Comparison of ENCODE assay signal across 8 mouse cellular contexts in the genomic region with DNA sequence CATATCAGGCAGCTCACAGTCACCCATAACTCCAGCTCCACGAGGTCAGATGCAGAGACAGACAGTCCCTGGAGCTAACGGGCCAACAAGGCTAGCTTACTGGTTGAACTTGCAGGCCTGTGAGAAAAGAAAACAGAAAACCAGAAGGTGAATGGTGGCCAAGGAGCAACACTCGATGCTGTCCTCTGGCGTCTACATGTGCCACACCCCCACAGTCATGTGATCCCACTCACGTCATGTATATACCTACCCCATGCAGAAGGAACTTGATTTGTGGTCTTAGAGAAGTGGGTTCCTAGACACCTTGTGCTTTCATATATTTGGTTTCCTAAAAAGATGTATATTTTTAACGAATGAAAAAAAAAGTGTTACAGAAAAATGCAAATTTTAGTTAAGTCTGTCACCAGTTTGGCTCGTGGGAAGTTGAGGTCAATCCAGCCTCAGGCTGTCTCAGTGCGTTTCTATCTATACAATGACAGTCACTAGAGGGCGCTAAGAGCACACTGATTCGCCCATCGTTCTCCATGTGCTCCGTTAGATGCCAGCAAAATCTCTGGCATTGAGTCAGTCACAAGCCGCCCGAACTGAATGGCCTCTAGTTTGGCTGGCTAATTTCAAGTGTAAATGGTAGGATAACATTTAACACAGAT. TPM values are rescaled to one million over a fixed set of nuclear protein-coding genes. Genes with fewer than 3 reads are reported as not detected.
A peak's percentile ranks its signal among the peaks of the same experiment; 100 is the strongest.
DNase-seq lines count a peak whose midpoint lies in the region; ATAC-seq lines count a peak whose summit lies in the region.

No protein-coding gene starts in this region.

- H3K27ac ChIP-seq in hindbrain, embryonic 15.5 days (replicated peaks): no peak overlapping the region

- ATAC-seq in hindbrain, embryonic 15.5 days (ENCODE audit: low FRiP score, low read depth): peak; percentile 91

- WGBS in hindbrain, embryonic 15.5 days: 13% methylated on average over 14 of the region's 14 CpGs

- H3K4me2 ChIP-seq in hindbrain, embryonic 15.5 days: peak overlapping the region; percentile 42

- H3K4me3 ChIP-seq in hindbrain, embryonic 15.5 days: no peak overlapping the region

- no peaks in the 10 kb centered on the region for H3K9me3 ChIP-seq in hindbrain, embryonic 15.5 days

- H3K9ac ChIP-seq in hindbrain, embryonic 15.5 days: peak overlapping the region; percentile 19; the same call in 1 of the 2 replicates

- H3K27me3 ChIP-seq in hindbrain, embryonic 15.5 days: peaks cover 24% of the 10 kb centered on the region

- H3K36me3 ChIP-seq in hindbrain, embryonic 15.5 days: no peaks in the 10 kb centered on the region

- peaks cover 16% of the 10 kb centered on the region for H3K4me1 ChIP-seq in hindbrain, embryonic 15.5 days (replicated peaks)

- peak; percentile 79 to 92 for DNase-seq in adrenal gland, adult (ENCODE audit: inconsistent age in 2 of 2, low spot score in 1 of 2)
- no peak for DNase-seq in adrenal gland, postnatal 4 days (ENCODE audit: low spot score in 2 of 2)
- peak; percentile 91 to 93 for DNase-seq in cerebellum, postnatal 14 days
- peak; percentile 71 to 88 for DNase-seq in frontal cortex, postnatal 36 days (ENCODE audit: low spot score in 2 of 2)
- DNase-seq in left cerebral cortex, adult 11 months (ENCODE audit: low spot score): peak; percentile 80
- peak; percentile 89 for DNase-seq in lung, postnatal 36 days
- DNase-seq in retina, postnatal 7 days (ENCODE audit: low read depth, low spot score): peak; percentile 80

RNA-seq across cellular contexts. Expression of gene Cldn11, which starts 4.0 kb away (rescaled TPM):
- total RNA-seq in adrenal gland, postnatal 4 days (2021): 10 to 100 TPM; 24.3 to 27.6 TPM
- polyA plus RNA-seq in hindbrain, embryonic 15.5 days (2015; fragmentation: Nextera tagmentation; extraction: Ambion mirVana): 55.6 and 76.0 TPM in 2 replicates

RNA-seq across cellular contexts. Expression of gene Skil, which starts 50.9 kb away (rescaled TPM):
- 10 to 100 TPM; 41.5 to 46.1 TPM for total RNA-seq in adrenal gland, postnatal 4 days (2021)
- 23.3 and 23.9 TPM in 2 replicates for polyA plus RNA-seq in hindbrain, embryonic 15.5 days (2015; fragmentation: Nextera tagmentation; extraction: Ambion mirVana)

Comparison
In these comparisons a context has a peak if more than half of its experiments do, and no peak if none do; other contexts are left out.
1. DNase-seq: peak in adrenal gland, adult (2 of 2), cerebellum, postnatal 14 days (2 of 2), frontal cortex, postnatal 36 days (2 of 2), left cerebral cortex, adult 11 months (single experiment), lung, postnatal 36 days (single experiment) and retina, postnatal 7 days (single experiment); none in adrenal gland, postnatal 4 days (0 of 2).